Mouse (Mus musculus) brown adipose tissue, adult 24 weeks (tissue): ENCODE measurements around the gene Tcf7l2. TPM values are rescaled to one million over a fixed set of nuclear protein-coding genes. Genes with fewer than 3 reads are reported as not detected.

Experiments used
- H3K27ac ChIP-seq: fragments of 200-500 bp; replicated peaks from 2 replicates; pipeline ENCODE4 v1.5.1; 2012; ENCODE audit warnings: low read depth, mild to moderate bottlenecking, low read length
- H3K4me1 ChIP-seq: fragments of 200-500 bp; 2 replicates; pipeline ENCODE4 v1.6.1; 2012; ENCODE audit warnings: low read length, mixed read lengths; ENCODE audit not compliant: control insufficient read depth, insufficient read depth, insufficient read length
- H3K4me3 ChIP-seq: fragments of 200-500 bp; 2 replicates; pipeline ENCODE4 v1.5.1; 2012; ENCODE audit warnings: low read depth, mild to moderate bottlenecking, low read length, moderate library complexity; ENCODE audit not compliant: insufficient read depth
- polyA plus RNA-seq: library from polyadenylated mRNA; stranded (reverse); fragments of >200 nt; gene quantifications from 2 replicates; pipeline ENCODE4 v1.2.4, GENCODE M21; 2012; ENCODE audit not compliant: missing spikeins, insufficient read depth, insufficient read length

The Tcf7l2 gene
- polyA plus RNA-seq, 1 experiment = 8.1 TPM

DNA sequence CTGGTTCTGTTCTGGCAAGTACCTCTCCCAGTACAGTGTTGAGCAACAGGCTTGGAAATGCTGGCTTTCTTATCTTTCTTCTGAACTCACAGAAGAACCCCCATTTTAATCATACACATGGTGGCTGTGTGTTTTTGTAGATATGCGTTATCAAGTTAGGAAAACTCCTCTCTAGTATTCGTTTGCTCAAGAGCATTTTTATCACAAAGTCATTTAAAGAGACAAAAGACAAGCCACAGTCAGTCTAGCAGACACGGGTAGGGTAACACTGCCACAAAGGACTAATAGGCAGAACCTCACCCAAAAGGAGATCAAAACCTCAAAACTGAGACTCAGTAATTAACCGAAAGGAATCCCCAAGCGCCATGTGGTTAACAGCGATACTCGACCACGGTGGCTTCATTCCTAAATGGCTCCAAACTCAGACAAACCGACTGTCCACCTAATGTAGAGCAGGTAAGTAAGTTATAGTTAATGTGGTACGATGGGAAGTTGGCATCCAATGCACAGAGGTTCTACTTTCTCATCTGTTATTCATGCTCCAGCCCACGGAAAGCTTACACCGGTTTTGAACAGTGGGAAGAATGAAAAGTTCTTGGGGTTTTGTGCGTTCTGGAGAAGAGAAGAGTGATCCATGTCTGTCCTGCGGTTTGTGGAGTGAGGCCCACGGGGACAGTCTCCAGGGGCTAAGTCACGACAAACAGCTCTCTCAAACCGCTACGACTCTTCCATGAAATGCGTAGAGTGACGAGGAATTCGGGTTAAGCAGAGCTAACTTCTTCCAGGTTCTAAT, 196.8 kb downstream of the Tcf7l2 start:
- Histone ChIP-seq H3K27ac (no peak overlapping the region), H3K4me1 (no peaks in the 10 kb centered on the region), H3K4me3 (no peak overlapping the region)

DNA sequence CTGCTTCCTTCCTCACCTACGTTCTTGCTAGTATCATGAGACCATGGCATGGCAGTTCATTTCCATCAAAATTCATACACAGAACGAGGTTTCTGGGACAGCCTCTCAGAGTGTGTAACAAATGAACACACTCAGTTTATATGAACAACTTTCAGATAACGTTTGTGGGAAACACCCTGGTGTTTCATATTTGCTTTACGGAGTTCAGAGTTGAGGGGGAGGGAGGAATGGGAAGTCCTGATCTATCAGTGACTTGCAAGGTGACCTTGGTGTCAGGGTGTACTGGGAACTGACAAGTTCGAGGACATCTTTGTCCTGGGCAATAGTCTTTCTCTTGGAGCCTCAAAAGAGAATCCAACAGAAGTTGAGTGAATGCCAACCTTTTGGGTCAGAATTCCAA, 197.5 kb downstream of the Tcf7l2 start:
- H3K4me3 ChIP-seq = no peak overlapping the region
- H3K27ac ChIP-seq = no peak overlapping the region
- H3K4me1 ChIP-seq = no peaks in the 10 kb centered on the region

DNA sequence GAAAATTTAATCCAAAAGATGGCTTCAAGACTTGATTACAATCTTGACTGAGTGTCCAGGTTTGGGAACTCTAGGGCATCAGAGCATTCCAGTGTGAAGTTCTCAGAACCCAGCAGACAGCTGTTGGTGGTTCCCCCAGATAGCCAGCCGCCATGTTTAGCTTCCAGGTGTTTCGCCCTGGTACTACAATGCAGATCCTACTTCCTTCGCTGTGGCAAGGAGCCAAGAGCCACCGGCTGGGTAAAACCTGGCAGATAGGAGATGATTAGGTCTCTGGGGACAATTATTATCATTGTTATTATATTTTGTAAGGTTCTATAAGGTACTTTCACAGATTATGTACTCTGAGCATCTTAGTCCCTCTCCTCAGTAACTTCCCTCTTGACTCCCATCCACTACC, 198.1 kb downstream of the Tcf7l2 start:
- H3K4me1 ChIP-seq = no peaks in the 10 kb centered on the region
- no peak overlapping the region for H3K27ac ChIP-seq
- no peak overlapping the region for H3K4me3 ChIP-seq

DNA sequence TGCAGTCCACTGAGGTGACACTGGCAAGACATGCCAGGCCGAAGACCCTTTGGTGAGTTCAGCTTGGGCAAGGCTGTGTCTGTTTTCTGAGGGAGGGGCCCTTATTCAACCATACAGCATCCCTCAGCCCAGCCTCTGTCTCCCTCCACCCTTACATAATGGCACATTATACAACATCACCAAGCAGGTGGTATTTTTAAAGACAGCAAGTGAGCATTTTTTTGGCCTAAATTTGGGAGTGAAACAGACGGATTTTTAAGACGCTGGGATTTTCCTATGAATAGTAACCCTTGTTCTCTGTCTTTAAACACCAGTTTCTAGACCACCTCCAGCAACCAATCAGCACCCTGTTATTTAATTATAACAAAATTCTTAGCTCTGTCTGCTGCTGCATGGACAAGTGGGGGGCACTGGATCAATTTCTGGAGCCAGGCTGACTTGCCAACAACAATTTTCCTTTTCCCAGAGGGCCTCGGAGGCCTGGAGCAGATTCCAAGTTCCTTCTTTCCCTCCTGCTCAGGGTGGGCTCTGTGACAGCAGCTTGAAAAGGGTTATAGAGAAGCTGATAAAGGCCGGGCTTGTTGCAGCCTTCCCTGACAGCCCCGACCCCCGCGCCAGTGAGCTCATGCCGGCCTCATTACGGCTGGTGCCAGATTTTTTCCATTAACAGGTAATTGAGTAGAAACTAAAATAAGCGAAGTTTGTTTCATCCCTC, 199.1 kb downstream of the Tcf7l2 start:
- Histone ChIP-seq H3K27ac (no peak overlapping the region), H3K4me1 (no peaks in the 10 kb centered on the region), H3K4me3 (no peak overlapping the region)

DNA sequence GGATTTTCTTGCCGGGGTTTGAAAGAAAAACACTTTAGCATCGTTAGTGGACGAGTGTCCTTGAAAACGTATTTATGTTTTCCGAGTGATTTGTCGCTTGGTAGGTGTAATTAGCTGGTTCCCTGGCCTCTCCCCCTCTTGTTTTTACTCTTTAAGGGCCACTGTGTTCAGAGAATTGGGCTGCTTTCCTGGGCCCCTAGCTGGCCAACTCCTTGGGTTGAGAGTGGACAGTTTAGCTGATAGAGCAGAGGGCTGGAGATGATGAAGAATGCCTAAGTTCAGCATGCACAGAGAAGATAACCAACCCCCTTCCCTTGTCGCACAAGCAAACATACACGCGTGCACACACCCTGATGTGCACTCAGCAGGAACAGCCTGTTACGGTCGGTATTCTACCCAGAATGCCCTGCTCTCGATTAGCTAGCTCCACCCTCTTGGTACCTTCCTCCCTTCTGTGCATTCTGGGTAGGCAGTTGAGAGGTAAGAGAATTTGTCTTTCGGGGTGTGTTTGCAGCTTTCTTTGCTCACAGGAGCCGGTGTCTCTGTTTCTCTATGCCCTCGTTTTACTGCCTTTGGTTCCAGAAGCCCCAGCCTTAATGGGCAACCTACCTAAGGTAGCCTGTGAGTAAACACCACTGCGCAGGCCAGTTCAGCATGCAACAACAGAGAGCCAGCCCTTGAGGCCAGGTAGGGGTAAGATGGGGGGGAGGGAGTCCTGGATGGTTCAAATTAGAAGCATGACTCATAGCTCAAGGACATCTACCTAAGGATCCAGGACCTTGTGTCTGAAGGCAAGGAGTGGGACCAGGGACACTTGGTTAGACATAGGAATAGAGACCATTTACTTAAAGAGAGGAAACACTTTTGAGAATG, 199.9 kb downstream of the Tcf7l2 start:
- Histone ChIP-seq H3K4me3 (no peak overlapping the region), H3K4me1 (no peaks in the 10 kb centered on the region), H3K27ac (no peak overlapping the region)

DNA sequence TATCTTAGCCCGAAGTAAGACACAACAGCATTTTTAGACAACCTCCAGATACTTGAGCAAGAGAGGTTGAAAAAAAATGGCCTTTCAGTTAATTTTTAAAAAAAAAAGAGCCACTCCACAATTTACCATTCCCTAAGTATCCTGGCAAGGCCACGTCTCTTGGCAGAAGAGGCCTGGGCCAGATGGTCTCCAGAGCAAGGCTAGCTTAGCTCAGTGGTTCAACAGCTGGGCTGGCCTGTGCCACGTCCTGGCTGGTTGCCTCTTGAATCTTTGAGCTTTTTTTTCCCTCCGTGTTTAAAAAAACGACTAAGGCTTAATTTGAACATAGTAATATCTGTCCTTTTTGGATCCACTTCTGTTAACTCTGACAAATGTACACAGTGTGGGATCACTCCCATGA, 209.8 kb downstream of the Tcf7l2 start:
- no peak overlapping the region for H3K27ac ChIP-seq
- no peaks in the 10 kb centered on the region for H3K4me1 ChIP-seq
- no peak overlapping the region for H3K4me3 ChIP-seq

DNA sequence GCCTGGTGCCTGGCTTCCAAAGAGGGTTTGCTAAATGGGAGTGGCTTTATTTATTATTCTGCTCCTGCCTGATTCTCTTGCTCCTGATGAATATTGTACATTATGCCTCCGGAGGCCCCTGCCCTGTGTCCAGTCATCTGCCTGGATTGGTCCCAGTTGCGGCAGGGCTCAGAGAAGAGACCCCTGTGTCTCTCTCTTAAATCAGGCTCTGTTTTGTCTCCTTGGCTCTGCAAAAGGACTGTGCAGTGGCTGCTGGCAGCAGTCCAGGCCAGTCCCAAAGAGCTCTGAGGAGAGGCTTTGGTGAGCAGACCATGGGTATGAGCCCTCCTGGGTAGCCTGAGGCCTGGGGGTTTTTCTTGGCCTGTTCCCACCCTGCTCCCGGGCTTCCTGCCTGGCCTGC, 211.6 kb downstream of the Tcf7l2 start:
- no peak overlapping the region for H3K4me3 ChIP-seq
- H3K27ac ChIP-seq = no peak overlapping the region
- no peaks in the 10 kb centered on the region for H3K4me1 ChIP-seq

DNA sequence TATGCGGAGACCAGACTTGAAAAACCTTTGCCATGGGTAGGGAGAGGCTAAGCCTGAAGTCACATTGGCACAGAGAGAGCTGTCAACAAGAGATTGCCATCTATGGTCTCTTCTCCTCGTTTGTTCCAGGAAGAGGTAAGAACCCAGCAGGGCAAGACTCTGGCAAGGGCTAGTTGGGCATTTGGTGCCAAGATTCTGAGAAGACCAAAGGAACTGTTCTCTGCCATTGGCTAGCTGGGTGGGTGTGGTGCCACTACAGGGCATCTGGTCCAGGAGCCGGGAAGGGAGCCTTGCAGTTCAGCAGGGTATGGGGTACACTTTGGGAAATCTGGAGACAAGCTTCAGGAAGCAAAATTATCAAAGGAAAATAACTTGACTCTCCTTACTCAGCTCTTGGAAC, 213.5 kb downstream of the Tcf7l2 start:
- no peaks in the 10 kb centered on the region for H3K4me1 ChIP-seq
- no peak overlapping the region for H3K27ac ChIP-seq
- no peak overlapping the region for H3K4me3 ChIP-seq

DNA sequence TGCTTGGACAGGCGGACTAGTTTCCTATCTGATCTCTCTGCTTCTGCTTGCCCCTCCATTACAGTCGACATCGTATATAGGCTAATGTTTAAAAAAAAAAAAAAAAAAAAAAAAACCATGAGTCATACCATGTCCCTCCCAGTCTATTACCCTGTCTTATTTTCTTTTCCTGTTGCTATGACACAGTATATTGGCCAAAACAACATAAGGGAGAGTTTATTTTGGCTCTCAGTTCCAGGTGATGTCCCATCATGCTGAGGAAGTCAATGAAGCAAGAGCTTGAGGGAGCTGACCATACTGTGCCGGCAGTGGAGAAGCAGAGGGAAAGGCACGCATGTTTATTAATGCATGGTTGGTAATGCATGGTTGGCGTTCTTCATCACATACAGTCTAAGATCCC, 215.1 kb downstream of the Tcf7l2 start:
- Histone ChIP-seq H3K4me1 (no peaks in the 10 kb centered on the region), H3K4me3 (no peak overlapping the region), H3K27ac (no peak overlapping the region)

DNA sequence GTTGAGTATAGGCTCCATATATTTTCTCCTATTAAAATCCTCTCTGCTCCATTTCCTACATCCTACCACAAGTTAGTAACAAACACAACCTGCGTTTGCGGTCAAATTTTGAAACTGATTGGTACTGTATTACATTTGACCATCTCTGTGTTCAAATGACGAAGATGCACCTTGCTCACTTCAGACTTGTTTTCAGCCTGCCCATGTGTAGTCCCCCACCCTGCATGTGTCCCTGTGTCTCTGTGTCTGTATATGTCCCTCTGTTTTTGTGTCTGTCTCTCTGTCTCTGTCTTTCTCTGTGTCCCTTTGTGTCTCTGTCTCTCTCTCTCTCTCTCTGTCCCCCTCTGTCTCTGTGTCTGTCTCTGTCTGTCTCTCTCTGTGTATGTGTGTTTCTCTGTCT, 222.8 kb downstream of the Tcf7l2 start:
- Histone ChIP-seq H3K4me3 (no peak overlapping the region), H3K4me1 (no peaks in the 10 kb centered on the region), H3K27ac (no peak overlapping the region)

DNA sequence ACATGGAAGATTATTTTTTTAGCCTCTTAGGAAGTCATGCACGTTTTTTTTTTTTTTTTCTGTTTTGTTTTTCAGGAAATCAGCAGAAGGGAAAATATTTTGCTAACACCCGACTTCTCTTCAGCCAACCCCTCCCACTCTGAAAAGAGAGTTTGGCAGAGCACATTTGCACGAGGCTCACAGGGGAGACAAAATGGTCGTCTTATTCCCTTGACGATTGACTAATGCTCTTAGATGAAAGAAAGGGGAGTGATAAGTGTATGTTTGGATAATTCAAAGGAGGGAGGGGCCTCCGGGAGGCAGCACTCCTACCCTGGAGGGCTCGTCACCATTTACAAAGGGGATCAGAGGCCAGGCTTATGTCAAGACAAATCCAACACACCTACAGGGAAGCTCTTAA, 224.4 kb downstream of the Tcf7l2 start:
- Histone ChIP-seq H3K4me1 (no peaks in the 10 kb centered on the region; the same call in 1 of the 2 replicates), H3K4me3 (no peak overlapping the region), H3K27ac (no peak overlapping the region)

DNA sequence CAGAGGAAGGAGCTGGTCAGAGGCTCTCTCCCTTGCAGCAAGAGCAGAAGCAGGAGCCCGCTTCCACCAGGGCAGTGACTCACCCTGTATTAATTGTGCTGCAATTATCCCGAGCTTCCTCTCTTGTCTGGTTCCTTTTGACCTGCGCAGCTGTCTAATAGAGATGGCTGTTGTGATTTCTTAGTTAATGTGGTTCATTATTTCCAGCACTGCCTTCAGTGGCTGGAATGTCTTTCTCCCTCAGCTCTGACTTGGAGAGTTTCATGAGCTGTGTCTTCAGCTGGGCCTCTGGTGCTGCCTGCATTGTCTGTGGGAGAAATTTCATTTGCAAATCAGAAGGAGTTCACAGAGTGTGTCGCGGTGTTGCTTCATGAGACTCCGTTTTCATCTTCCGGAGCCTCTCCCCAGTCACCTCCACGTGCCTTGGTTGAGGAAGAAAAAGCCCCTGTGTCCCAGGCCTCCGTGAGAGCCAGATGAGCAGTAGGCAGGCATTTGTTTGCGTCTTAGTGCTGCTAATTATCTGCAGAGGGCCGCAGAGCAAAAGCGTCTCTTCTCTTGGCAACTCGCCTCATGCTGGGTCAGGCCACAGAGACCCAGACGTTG, 228.4 kb downstream of the Tcf7l2 start:
- Histone ChIP-seq H3K27ac (no peak overlapping the region), H3K4me1 (no peaks in the 10 kb centered on the region; the same call in 1 of the 2 replicates), H3K4me3 (no peak overlapping the region)

DNA sequence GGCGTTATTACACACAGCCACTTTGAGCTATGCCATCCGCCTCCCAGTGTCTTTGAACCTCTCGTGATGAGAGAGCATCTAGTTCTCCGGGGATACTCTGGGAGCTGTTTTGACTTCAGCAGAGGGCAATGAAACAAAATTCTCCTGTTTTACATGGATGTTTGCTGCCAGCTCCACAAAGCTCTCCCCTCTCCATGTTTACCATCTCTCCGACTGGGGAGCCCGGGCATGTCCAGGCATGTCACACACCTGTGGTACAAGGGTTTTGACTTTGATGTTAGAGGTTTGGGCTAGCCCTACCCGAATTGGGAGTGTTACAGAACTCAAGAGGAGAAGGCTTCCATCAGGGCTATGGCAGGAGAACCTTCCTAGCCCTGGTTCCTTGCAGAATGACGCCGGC, 234.5 kb downstream of the Tcf7l2 start:
- no peaks in the 10 kb centered on the region for H3K4me1 ChIP-seq
- H3K27ac ChIP-seq = no peak overlapping the region
- no peak overlapping the region for H3K4me3 ChIP-seq
